In genomic region chr4:41760911-41761310, GRCm38 (mm10) we compare ENCODE assay signal across 8 mouse cellular contexts. TPM values are rescaled to one million over a fixed set of nuclear protein-coding genes. Genes with fewer than 3 reads are reported as not detected.
DNase-seq lines count a peak whose midpoint lies in the region; ATAC-seq and TF ChIP-seq lines count a peak whose summit lies in the region.

No protein-coding gene starts in this region.

- H3K4me1 ChIP-seq in liver, adult 2 months (ENCODE audit: control insufficient read depth, insufficient read depth, low read length) = peaks cover 37% of the 10 kb centered on the region
- peaks cover 11% of the 10 kb centered on the region for H3K4me1 ChIP-seq in forebrain, embryonic 11.5 days (replicated peaks; ENCODE audit: control insufficient read depth, insufficient read depth, low read length)
- peaks cover 42% of the 10 kb centered on the region for H3K4me1 ChIP-seq in intestine, embryonic 16.5 days (ENCODE audit: control insufficient read depth, insufficient read depth, low read length)
- peaks cover 19% of the 10 kb centered on the region for H3K4me1 ChIP-seq in neural tube, embryonic 12.5 days

- peak overlapping the region; percentile 41 for H3K9ac ChIP-seq in liver, adult 2 months (ENCODE audit: low read depth, low read length)
- peak overlapping the region; percentile 58 for H3K9ac ChIP-seq in forebrain, embryonic 11.5 days (ENCODE audit: low read length)
- peak overlapping the region; percentile 73 for H3K9ac ChIP-seq in intestine, embryonic 16.5 days (ENCODE audit: low read depth, low read length)
- peak overlapping the region; percentile 50; the same call in 1 of the 2 replicates for H3K9ac ChIP-seq in neural tube, embryonic 12.5 days

- no peaks in the 10 kb centered on the region for H3K9me3 ChIP-seq in forebrain, embryonic 11.5 days (ENCODE audit: control insufficient read depth, low read length)
- no peaks in the 10 kb centered on the region for H3K9me3 ChIP-seq in intestine, embryonic 16.5 days (ENCODE audit: control insufficient read depth, low read length)
- no peaks in the 10 kb centered on the region for H3K9me3 ChIP-seq in neural tube, embryonic 12.5 days

- no peak for TF ChIP-seq POLR2A in liver, adult 2 months (IDR thresholded peaks at IDR 0.05; ENCODE audit: extremely low read depth, insufficient read depth, low read length)

- peak overlapping the region; percentile 30 for H3K4me3 ChIP-seq in liver, adult 2 months (ENCODE audit: insufficient read depth, low read depth, low read length)
- peak overlapping the region; percentile 32 for H3K4me3 ChIP-seq in forebrain, embryonic 11.5 days (ENCODE audit: low read depth, low read length)
- peak overlapping the region; percentile 52 for H3K4me3 ChIP-seq in intestine, embryonic 16.5 days (ENCODE audit: low read length)
- peak overlapping the region; percentile 36; the same call in 1 of the 2 replicates for H3K4me3 ChIP-seq in neural tube, embryonic 12.5 days

- peak overlapping the region; percentile 74 for H3K27ac ChIP-seq in liver, adult 2 months (replicated peaks; ENCODE audit: insufficient read depth, low read depth, low read length)
- H3K27ac ChIP-seq in forebrain, embryonic 11.5 days (ENCODE audit: low read depth, low read length) = peak overlapping the region; percentile 14; the same call in 1 of the 2 replicates
- peak overlapping the region; percentile 95 for H3K27ac ChIP-seq in intestine, embryonic 16.5 days (ENCODE audit: low read length)
- H3K27ac ChIP-seq in neural tube, embryonic 12.5 days = no peak overlapping the region

- no peaks in the 10 kb centered on the region for H3K27me3 ChIP-seq in liver, adult 2 months (ENCODE audit: control insufficient read depth, insufficient read depth, low read length)
- H3K27me3 ChIP-seq in forebrain, embryonic 11.5 days (ENCODE audit: control insufficient read depth, insufficient read depth, low read length) = no peaks in the 10 kb centered on the region
- H3K27me3 ChIP-seq in intestine, embryonic 16.5 days (replicated peaks; ENCODE audit: control insufficient read depth, insufficient read depth, low read length) = no peaks in the 10 kb centered on the region
- no peaks in the 10 kb centered on the region for H3K27me3 ChIP-seq in neural tube, embryonic 12.5 days (replicated peaks)

- TF ChIP-seq CTCF in liver, adult 2 months (IDR thresholded peaks at IDR 0.05; ENCODE audit: low read depth, low read length) = no peak

- no peak for DNase-seq in liver, adult 2 months (ENCODE audit: extremely low read depth, low read depth, low spot score)
- DNase-seq in liver = no peak
- DNase-seq in forebrain, embryonic 11.5 days (ENCODE audit: low spot score) = no peak
- no peak for DNase-seq in MN1 (ENCODE audit: low spot score)
- no peak for DNase-seq in right cerebral cortex, adult 18-20 months
- no peak for DNase-seq in left cerebral cortex, adult 8-10 months (ENCODE audit: low spot score in 2 of 2)

- peak overlapping the region; percentile 48 for H3K4me2 ChIP-seq in forebrain, embryonic 11.5 days (ENCODE audit: low read depth, low read length, severe bottlenecking)
- peak overlapping the region; percentile 75 for H3K4me2 ChIP-seq in intestine, embryonic 16.5 days (ENCODE audit: low read depth, low read length)
- peak overlapping the region; percentile 60 for H3K4me2 ChIP-seq in neural tube, embryonic 12.5 days (replicated peaks)

- H3K36me3 ChIP-seq in liver, adult 2 months (ENCODE audit: control insufficient read depth, insufficient read depth, low read length) = no peaks in the 10 kb centered on the region; the same call in 1 of the 2 replicates
- no peaks in the 10 kb centered on the region for H3K36me3 ChIP-seq in forebrain, embryonic 11.5 days (ENCODE audit: control insufficient read depth, insufficient read depth, low read length)
- H3K36me3 ChIP-seq in intestine, embryonic 16.5 days (ENCODE audit: control insufficient read depth, insufficient read depth, low read length) = 0 out of 2 replicates have a peak, but pooled peaks cover 6% of the 10 kb centered on the region
- H3K36me3 ChIP-seq in neural tube, embryonic 12.5 days = no peaks in the 10 kb centered on the region

- ATAC-seq in forebrain, embryonic 11.5 days (replicated peaks; ENCODE audit: low FRiP score) = 0 out of 2 replicates have a peak, but pooled peaks have one; percentile 37
- peak; percentile 6; the same call in 1 of the 2 replicates for ATAC-seq in intestine, embryonic 16.5 days
- no peak for ATAC-seq in neural tube, embryonic 12.5 days (ENCODE audit: low FRiP score, low read depth)

- 53% methylated on average over 4 of the region's 4 CpGs for WGBS in liver, adult 2 months
- WGBS in forebrain, embryonic 11.5 days = 88% methylated on average over 4 of the region's 4 CpGs
- 66% methylated on average over 4 of the region's 4 CpGs for WGBS in intestine, embryonic 16.5 days
- WGBS in neural tube, embryonic 12.5 days = 91% methylated on average over 4 of the region's 4 CpGs

- peaks cover 6% of the 10 kb centered on the region; the same call in 1 of the 2 replicates for H3K79me2 ChIP-seq in liver, adult 2 months (ENCODE audit: control insufficient read depth, insufficient read depth, low read length)

RNA-seq across cellular contexts. Expression of gene Sigmar1, which starts 5.0 kb away (rescaled TPM):
- 69.3 and 82.2 TPM in 2 replicates for total RNA-seq in liver, adult 2 months (2014; rRNA removed)
- 362 and 423 TPM in 2 replicates for polyA plus RNA-seq in liver, adult 2 months (2012; rRNA removed)
- 75.9 and 84.1 TPM in 2 replicates for polyA plus RNA-seq in forebrain, embryonic 11.5 days (2014; fragmentation: Nextera tagmentation; extraction: Ambion mirVana)
- polyA plus RNA-seq in intestine, embryonic 16.5 days (2015; fragmentation: Nextera tagmentation; extraction: Ambion mirVana) = 105 and 111 TPM in 2 replicates
- 60.7 and 63.7 TPM in 2 replicates for polyA plus RNA-seq in neural tube, embryonic 12.5 days (2016; fragmentation: Nextera tagmentation; extraction: Ambion mirVana)
- 10 to 100 TPM; 49.7 to 59.2 (median 54.4) TPM for total RNA-seq in left cerebral cortex, adult 8-10 months (2022)

RNA-seq across cellular contexts. Expression of gene Galt, which starts 5.9 kb away (rescaled TPM):
- 52.4 and 57.9 TPM in 2 replicates for total RNA-seq in liver, adult 2 months (2014; rRNA removed)
- 204 and 217 TPM in 2 replicates for polyA plus RNA-seq in liver, adult 2 months (2012; rRNA removed)
- polyA plus RNA-seq in forebrain, embryonic 11.5 days (2014; fragmentation: Nextera tagmentation; extraction: Ambion mirVana) = 18.4 and 21.4 TPM in 2 replicates
- 93.4 and 103 TPM in 2 replicates for polyA plus RNA-seq in intestine, embryonic 16.5 days (2015; fragmentation: Nextera tagmentation; extraction: Ambion mirVana)
- 25.2 and 27.3 TPM in 2 replicates for polyA plus RNA-seq in neural tube, embryonic 12.5 days (2016; fragmentation: Nextera tagmentation; extraction: Ambion mirVana)
- total RNA-seq in left cerebral cortex, adult 8-10 months (2022) = 10 to 100 TPM; 71.9 to 85.1 (median 76.5) TPM

RNA-seq across cellular contexts. Expression of gene Ccl27a, which starts 13.1 kb away (rescaled TPM):
- total RNA-seq in liver, adult 2 months (2014; rRNA removed) = 11.9 and 13.1 TPM in 2 replicates
- polyA plus RNA-seq in liver, adult 2 months (2012; rRNA removed) = 33.3 and 39.4 TPM in 2 replicates
- 67.6 and 74.3 TPM in 2 replicates for polyA plus RNA-seq in forebrain, embryonic 11.5 days (2014; fragmentation: Nextera tagmentation; extraction: Ambion mirVana)
- 24.3 and 26.8 TPM in 2 replicates for polyA plus RNA-seq in intestine, embryonic 16.5 days (2015; fragmentation: Nextera tagmentation; extraction: Ambion mirVana)
- 133 and 136 TPM in 2 replicates for polyA plus RNA-seq in neural tube, embryonic 12.5 days (2016; fragmentation: Nextera tagmentation; extraction: Ambion mirVana)
- 100 to 1,000 TPM; 189 to 252 (median 238) TPM for total RNA-seq in left cerebral cortex, adult 8-10 months (2022)

RNA-seq across cellular contexts. Expression of gene Arid3c, which starts 30.0 kb away (rescaled TPM):
- not detected in 2 replicates for total RNA-seq in liver, adult 2 months (2014; rRNA removed)
- polyA plus RNA-seq in liver, adult 2 months (2012; rRNA removed) = not detected in 2 replicates
- 0.59 and 0.80 TPM in 2 replicates for polyA plus RNA-seq in forebrain, embryonic 11.5 days (2014; fragmentation: Nextera tagmentation; extraction: Ambion mirVana)
- not detected in 2 replicates for polyA plus RNA-seq in intestine, embryonic 16.5 days (2015; fragmentation: Nextera tagmentation; extraction: Ambion mirVana)
- polyA plus RNA-seq in neural tube, embryonic 12.5 days (2016; fragmentation: Nextera tagmentation; extraction: Ambion mirVana) = 1.4 and 1.5 TPM in 2 replicates
- total RNA-seq in left cerebral cortex, adult 8-10 months (2022) = under 1 TPM; 0.37 to 0.78 (median 0.54) TPM

RNA-seq across cellular contexts. Expression of gene Dctn3, which starts 37.9 kb away (rescaled TPM):
- 33.4 and 40.2 TPM in 2 replicates for total RNA-seq in liver, adult 2 months (2014; rRNA removed)
- 43.2 and 44.5 TPM in 2 replicates for polyA plus RNA-seq in liver, adult 2 months (2012; rRNA removed)
- 135 and 142 TPM in 2 replicates for polyA plus RNA-seq in forebrain, embryonic 11.5 days (2014; fragmentation: Nextera tagmentation; extraction: Ambion mirVana)
- 136 and 143 TPM in 2 replicates for polyA plus RNA-seq in intestine, embryonic 16.5 days (2015; fragmentation: Nextera tagmentation; extraction: Ambion mirVana)
- polyA plus RNA-seq in neural tube, embryonic 12.5 days (2016; fragmentation: Nextera tagmentation; extraction: Ambion mirVana) = 225 and 233 TPM in 2 replicates
- 100 to 1,000 TPM; 158 to 167 (median 165) TPM for total RNA-seq in left cerebral cortex, adult 8-10 months (2022)
